Mouse (Mus musculus): ENCODE results near the gene Platr17.
A peak's percentile ranks its signal among the peaks of the same experiment; 100 is the strongest.
"Not testable (repeated sequence)": the region's sequence is repeated elsewhere in the genome, so short reads cannot be mapped to it uniquely, and the experiment has no call there.

Platr17 gene

DNA sequence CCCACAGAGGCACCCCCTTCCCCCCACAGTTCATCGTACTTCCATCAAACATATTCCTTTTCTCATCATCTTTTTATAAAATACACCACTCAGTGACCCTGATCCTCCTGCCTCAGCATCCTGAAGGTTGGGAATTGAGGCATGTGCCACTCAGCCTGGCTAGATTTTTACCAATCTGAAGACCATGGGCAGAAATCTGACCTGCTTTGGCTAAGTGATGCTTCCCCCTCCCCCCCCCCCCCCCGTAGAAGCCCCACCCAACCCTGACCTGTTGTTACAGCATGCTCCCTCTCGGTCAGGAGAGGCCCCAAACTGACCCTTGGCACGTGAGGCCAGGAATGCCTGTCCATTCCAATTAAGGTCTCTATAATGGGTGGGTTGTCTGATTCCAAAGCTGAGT, at the start of gene Platr17:
TSS of gene Platr17 (plus strand) at position 301 of the 400 bp plus-strand sequence.
- not testable (repeated sequence) for DNase-seq

DNA sequence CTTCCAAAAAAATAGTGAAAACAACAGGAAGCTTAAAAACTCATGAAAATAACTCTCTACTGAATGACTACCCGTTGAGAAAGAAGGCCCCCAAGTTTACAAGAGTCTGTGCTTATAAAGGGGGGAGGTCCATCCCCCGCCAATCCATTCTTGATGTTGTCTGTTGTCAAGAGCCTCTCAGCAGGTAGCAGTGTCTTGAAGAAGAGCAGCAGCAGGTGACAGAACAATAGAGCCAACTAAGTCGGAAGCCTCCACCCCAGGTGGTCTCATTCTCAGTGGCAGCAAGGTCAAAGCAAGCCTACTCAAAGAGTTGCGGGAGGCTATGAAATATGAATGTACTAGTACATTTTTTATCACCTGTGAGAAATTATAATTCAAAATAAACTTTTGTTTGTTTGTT, 47.1 kb upstream of the Platr17 start:
- DNase-seq, result no peak

DNA sequence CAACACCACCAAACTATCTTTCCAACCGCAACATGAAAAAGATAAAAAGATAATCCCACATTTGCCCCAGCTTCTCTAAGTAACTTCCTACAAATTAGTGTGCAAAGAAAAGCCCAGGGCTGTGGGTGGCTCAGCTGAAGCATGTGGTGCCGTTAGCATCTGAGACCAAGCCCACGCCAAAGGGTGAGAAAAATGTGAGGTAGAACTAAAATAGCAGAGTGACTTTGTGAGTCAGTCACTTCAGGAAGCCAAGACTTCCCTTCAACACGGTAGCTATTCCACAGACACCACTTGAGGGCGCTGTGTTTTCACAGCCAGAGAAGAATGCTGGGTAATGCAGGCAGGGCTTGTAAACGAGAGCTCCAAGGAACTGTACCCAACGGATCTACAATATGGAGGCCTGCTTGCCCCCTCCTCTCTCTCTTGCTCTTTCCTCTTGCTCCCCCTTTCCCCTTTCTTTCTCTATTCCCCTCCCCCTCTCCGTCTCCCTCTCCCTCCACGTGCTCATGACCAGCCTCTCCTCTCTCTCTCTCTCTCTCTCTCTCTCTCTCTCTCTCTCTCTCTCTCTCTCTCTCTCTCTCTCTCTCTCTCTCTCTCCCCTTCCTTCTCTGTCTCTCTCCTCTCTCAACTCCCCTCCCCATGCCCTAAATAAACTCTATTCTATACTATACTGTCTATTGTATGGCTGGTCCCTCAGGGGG, 39.5 kb upstream of the Platr17 start:
- DNase-seq, result peak; percentile 14 to 21

DNA sequence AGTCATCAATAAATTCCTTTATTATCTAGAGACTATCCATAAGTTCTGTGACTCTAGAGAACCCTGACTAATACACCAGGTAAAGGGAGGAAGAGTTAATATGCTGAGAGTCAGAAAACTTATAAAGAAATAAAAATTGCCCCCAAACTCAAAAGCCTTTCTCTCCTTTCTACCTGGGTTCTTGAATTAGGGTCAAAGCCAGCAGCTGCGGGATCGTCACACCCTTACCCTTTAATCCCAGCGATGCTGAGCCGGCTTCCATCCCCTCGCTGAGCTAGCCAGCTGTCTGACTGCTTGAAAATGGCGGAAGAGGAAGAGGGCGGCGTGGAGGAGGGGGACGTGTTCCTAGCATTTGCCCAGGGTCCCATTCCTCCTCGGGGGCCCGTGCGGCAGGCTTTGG, 31.4 kb upstream of the Platr17 start, which contains the start of gene Gm7029:
TSS of gene Gm7029 (plus strand) at position 301 of the 400 bp plus-strand sequence.
- not testable (repeated sequence) for DNase-seq

DNA sequence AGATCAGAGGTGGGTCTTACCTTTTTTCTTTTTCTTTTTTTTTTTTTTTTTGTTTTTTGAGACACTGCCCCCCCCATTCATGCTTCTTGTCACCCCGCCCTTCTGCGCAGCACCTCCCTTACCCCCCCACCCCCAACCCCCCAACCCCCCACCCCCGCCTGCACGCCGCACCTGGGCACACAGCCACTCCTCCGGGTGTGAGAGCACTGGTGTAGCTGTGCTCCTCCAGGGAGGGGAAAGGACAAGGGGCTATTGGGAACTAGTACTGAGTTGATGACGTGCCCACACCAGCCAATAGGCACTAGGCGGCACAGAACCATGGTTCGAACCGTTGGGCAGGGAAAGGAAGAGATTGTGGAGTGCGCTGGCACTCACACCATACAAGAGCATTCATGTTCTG, 30.5 kb upstream of the Platr17 start:
- DNase-seq, result peak; percentile 16 to 24

DNA sequence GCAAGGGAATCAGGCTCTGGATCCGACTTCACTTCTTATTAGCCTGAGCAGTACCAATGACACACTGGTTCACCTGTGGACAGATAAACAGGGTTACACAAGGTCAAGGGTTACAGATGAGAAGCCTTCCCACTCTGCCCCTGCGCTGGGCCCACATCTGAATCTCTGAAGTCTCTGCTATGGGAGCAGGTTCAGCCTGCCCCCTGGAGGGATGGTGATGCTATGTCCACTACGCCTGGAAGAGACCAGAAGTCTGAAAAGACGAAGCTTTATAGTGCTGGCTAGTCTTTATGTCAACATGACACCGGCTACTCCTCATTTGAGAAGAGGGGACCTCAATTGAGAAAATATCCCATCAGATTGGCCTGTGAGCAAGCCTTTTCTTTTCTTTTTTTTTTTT, 29.1 kb upstream of the Platr17 start:
- not testable (repeated sequence) for DNase-seq

DNA sequence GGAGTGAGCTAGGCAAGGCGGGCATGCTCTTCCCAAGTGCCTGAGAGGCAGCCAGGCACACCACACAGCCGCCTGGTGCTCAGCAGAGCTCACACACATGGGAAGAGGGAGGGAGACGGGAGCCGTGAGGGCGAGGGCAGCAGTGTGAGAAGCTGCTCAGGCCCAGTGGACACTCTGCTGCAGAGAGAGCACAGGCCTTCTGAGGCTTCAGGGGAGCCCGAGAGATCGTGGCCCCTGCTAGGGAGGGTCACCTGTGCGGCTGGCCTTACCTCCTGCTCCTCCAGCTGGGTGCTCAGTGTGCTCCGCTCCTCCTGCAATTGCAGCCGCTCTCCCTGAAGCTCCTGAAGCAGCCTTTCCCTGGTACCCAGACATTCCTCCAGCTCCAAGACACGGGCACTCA, 20.6 kb upstream of the Platr17 start:
- DNase-seq, result not testable (repeated sequence)

DNA sequence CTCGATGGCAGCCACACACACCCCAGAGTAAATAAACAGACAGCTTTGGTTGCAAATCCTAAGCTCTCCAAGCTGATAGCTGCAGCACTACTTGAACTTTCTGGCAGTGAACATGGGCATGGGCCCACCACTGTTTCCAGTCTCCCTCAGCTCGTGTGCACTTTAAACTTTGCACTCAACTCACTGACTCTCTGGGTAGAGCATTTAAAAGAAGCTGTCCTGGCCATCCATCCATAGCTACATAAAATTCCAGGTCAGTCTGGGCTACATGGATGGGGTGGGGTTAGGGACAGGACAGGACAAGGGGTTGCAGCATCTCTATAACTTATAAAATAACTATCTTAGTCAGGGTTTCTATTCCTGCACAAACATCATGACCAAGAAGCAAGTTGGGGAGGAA, 17.1 kb upstream of the Platr17 start:
- DNase-seq, result not testable (repeated sequence)

DNA sequence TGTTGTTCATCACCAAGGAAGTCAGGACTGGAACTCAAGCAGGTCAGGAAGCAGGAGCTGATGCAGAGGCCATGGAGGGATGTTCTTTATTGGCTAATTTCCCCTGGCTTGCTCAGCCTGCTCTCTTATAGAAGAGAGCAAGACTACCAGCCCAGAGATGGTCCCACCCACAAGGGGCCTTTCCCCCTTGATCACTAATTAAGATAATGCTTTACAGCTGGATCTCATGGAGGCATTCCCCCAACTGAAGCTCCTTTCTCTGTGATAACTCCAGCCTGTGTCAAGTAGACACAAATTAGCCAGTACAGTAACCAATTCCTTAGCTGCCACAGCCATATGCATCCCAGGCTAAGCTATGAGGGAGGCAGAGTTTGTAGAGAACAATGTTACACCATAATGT, 16.7 kb upstream of the Platr17 start:
- DNase-seq, result not testable (repeated sequence)

DNA sequence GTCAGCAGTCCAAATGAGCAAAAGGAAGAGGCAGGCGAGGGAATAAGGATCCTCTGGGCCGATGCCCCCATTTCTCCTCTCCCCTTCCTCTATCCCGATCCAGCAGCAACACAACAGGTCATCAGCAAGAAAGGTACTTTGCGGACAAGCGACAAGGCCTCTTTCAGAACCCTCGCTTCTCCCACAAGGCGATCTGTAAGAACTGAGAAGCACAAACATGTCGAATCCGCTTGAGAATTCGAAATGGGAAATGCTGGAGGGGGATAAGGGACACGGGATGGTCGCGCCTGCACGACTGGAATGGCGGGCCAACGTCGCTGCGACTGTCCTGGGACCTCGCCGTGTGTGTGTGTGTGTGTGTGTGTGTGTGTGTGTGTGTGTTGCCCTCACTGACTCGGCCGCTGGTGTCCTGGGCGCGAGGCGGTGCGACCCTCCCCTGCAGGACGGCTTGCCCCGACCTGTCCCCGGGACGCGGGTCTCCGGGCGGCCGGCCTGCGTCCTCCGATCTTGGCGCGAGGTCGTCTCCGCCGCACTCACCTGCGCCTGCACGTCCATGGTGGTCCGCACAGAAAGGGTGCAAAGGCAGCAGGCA, 14.9 kb upstream of the Platr17 start:
- DNase-seq, result not testable (repeated sequence)

DNA sequence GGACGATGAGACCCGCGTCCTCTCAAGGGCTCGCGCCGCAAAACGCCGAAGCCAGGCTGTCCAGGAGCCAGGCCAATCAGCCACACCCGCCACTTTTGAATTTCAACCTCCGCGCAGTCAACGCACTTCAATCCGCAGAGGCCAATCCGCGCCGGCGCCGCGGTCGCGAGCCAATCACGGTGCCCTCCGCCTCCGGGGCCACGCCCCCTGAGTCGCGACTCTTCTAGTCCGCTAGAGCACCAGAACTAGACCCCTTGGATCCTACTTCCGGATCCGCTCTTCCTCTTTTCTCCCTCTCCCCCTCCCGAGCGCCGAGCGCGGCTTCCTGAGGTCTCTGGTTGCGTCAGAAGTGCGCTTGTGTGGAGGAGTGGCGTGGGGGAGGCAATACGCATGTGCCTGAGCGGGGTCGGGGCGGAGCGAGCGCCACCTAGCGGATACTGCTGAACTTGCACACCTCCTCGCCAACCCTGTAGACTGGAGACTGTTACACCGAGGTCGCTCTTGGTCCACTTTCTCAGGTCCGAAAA, 14.3 kb upstream of the Platr17 start, which contains the start of gene Kifc1:
TSS of gene Kifc1 (minus strand) at position 129 of the 527 bp plus-strand sequence.
- DNase-seq, result peak; percentile 99 to 100

DNA sequence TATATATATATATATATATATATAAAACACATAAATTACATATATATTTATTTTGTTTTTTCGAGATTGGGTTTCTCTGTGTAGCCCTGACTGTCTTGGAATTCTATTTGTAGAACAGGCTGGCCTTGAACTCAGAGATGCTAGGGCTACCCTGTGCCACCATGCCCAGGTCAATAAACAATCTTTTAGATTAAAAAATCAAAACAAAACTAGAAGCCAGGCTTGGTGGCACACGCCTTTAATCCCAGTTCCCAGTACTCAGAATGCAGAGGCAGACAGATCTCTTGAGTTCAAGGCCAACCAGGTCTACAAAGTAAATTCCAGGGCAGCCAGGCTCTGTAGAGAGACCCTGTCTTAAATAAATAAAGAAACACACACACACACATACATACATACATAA, 13.6 kb upstream of the Platr17 start:
- no peak for DNase-seq

DNA sequence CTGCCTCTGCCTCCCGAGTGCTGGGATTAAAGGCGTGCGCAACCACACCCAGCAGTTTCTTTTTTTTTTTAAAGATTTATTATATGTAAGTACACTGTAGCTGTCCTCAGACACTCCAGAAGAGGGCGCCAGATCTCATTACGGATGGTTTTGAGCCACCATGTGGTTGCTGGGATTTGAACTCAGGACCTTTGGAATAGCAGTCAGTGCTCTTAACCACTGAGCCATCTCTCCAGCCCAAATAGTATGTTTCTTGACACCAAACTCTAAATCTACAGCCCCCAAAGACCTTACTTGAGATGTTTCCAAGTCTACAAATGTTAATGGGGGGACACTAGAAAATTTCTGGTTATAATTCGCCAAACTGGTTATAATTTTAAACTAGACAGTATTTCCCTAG, 13.0 kb upstream of the Platr17 start:
- DNase-seq, result not testable (repeated sequence)

DNA sequence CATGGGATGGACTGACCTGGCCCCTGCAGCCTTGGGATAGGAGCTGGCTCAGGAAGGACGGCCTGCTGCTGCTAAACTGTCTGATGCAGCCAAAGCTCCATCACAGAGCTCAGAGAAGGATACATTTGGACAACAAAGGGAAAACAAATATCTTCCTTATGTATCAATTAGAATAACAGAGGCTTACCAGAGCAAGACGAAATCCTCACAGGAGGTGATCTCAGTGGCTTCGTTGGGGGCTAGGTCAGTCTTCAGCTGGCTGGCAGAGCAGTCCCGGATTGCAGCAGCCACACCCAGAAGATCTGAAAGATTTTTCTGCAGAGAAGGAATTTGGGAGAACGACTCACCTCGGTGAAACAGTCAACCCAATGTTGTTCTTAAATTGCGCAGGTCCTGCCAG, 12.5 kb upstream of the Platr17 start:
- no peak for DNase-seq

DNA sequence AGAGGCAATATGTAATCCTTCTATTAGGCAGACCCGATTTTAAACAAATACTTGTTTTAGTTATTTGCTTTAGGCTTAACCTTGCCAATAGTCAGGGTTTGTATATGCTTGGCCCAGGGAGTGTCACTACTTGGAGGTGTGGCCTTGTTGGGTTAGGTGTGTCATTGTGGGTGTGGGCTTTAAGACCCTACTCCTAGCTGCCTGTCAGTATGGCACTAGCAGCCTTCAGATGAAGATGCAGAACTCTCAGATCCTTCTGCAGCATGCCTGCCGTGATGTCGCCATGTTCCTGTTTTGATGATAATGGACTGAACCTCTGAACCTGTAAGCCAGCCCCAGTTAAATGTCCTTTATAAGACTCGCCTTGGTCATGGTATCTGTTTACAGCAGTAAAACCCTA, 11.9 kb upstream of the Platr17 start:
- not testable (repeated sequence) for DNase-seq

DNA sequence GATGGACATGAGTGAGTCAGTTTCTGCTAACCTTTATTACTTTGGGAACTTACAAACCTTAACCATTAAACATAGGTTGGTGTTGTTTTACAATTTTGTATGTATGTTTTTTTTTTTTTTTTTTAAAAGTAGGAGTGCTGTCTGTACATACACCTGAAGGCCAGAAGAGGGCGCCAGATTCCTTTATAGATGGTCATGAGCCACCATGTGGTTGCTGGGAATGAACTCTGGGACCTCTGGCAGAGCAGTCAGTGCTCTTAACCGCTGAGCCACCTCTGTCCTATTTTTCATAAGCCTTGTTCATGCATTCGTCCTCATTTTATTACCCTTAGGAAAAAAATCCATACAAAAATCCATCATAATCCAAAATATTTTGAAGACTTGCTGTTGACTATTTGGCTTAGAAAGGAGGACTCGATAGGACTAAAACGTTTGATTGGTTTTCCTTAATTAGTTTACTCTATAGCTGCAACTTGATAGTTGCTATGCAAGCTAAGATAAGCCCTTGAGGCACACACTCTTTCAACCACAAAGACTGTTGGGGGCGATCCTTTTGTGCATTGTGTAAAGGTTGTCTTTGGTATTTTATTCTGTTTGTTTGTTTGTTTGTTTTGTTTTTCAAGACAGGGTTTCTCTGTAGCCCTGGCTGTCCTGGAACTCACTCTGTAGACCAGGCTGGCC, 7.7 kb upstream of the Platr17 start:
- DNase-seq, result peak in 1 of 2 experiments; percentile 25

DNA sequence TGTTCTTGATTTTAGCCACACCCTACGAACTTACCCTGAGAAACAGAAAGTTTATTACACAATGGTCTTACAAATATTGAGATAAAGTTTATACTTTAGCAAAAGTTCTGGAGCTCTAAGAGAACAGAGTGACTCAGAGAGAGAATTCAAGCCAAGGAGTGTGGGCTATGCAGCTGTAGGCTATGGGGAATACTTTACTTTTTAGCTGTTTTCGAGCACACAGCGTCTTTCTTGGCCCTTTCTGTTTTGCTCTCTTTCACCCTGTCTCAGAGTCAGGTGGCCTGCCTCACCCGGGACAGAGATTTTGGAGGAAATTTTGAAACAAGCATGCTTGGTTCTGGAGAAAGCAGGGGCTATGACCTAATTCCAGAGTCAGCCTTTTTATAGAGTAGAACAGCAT, 6.7 kb upstream of the Platr17 start:
- DNase-seq, result not testable (repeated sequence)

DNA sequence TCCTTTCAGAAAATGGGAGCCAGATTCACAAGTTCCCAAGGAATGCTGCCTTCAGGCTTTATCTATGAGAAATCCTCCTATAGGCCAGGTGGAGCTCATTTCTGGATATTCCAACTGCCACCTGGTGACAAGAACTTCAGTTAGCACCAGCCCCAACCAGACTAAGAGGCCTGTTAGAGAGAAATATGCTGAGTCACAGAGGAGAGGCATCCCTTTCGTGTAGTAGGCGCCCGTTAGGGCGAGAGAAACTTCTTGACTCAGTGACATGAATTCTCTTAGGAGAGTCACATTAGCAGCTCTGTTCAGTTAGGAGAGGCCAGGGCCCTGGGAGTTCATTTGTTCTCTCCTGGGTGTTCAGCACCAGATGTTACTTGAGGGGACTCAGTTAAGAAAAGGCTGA, 5.3 kb upstream of the Platr17 start:
- DNase-seq, result no peak

DNA sequence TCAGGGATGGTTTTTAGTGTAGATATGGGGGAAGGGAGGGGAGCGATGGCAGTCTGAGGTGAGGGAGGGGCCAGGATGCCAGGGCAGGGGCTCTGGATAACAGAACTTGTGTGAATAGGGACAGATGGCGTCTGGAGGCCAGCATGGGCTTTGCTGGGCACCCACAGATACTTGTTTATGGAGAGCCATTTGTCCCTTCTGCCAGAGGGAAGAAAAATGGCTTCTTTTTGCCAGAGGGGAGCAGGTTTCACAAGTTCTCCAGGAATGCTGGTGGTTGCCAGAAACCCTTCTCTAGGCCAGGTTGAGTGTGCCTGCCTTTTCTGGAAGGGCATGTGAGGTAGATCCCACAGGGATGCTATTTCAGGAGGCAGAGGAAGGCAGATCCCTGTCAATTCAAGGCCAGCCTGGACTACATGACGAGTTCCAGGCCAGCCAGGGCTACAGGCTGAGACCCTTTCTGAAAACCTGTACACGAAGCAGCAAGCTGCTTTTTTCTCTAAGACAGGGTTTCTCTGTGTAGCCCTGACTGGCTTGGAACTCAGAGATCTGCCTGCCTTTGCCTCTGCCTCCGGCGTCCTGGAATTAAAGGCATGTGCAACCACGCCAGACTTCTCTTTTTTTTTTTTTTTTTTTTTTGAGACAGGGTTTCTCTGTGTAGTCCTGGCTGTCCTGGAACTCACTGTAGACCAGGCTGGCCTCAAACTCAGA, 4.5 kb upstream of the Platr17 start:
- no peak for DNase-seq

DNA sequence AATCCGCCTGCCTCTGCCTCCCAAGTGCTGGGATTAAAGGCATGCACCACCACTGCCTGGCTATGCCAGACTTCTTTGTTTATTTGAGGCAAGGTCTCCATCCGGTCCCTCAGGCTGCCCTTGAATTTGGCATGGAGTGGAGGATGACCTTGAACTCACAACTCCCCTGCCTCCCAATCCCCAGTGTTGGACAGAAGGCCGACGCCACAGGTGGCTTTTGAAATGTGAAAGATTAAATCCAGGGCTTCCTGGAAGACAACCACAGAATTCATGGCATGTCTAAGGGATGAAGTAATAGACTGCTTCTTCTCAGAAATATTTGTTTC, 4.0 kb upstream of the Platr17 start:
- no peak for DNase-seq

DNA sequence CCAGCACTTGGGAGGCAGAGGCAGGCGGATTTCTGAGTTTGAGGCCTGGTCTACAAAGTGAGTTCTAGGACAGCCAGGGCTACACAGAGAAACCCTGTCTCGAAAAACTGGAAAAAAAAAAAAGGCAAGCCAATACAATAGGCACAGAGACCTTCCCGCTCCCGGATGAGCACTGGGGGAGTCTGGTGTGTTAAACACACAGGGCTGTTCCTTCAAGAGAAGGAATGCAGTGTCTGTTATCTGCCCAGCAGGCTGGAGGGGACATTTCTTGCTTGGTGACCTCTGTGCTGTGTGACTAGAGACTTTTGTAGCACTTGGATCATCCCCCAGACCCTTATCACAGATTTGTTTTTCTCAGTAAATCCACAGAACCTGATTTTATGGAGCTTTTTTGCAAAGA, 3.3 kb upstream of the Platr17 start:
- no peak for DNase-seq

DNA sequence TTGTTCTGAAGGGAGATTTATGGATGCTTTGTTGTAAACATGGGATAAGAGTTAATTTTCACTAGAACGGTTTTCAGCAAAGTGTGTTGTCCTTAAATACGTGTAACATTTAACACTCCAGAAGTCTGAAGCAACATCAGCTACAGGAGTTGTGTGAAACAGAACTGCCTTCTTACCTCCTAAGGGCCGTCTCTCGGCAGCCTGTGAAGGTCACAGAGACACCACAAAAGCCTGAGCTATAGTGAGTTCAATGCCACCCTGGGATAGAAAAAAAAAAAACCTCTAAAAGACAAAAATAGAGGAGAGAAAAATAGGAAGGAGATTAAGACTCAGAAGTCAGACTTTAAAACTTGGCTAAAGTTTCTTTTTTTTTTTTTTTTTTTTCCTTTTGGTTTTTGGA, 2.9 kb upstream of the Platr17 start:
- DNase-seq, result no peak

DNA sequence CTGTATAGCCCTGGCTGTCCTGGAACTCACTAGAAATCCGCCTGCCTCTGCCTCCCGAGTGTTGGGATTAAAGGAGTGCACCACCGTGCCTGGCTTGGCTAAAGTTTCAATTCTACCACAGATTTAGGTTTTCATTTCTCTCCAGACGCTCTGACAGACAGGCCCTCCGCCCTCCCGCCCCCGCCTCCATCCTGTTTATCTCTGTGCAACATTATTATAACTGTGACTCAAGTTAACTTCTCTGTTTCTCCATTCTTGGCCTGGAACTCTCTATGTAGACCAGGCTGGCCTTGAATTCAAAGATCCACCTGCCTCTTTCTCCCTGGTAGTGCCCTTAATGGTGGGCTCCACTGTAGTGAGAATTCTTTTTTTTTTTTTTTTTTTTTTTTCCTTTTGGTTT, 2.4 kb upstream of the Platr17 start:
- DNase-seq, result no peak

All from cerebellum, postnatal 36 days (tissue).